Mouse (Mus musculus): ENCODE results near the gene Asz1. TPM values are rescaled to one million over a fixed set of nuclear protein-coding genes. Genes with fewer than 3 reads are reported as not detected.

Gene Asz1
- not detected in 2 replicates for polyA plus RNA-seq (2014; fragmentation: Nextera tagmentation; extraction: Ambion mirVana)

DNA sequence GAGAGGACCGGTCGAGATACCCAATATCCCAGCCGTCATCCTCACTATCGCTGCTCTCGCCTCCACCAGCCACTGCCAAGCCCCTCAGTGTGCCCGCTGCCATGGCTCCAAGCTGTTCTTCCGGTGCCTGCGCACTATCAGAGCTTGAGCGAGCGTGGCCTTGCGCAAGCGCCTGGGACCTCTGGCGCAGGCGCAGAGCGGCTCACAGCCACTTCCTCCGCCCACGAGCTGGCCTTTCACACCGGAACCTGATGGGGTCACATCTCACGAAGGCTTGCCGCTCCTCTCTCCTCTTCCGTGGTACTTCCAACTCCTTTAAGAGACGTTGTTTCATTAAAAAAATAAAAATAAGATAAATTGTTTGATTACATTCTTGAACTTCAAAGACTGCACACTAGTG is at the start of gene Asz1:
Asz1 (minus strand) TSS at position 128 of the 400 bp plus-strand sequence.
- Histone ChIP-seq H3K36me3 (ENCODE audit: control insufficient read depth, insufficient read depth, low read length) (no peaks in the 10 kb centered on the region), H3K4me3 (ENCODE audit: low read depth, low read length) (no peak within 1 kb of the TSS), H3K4me2 (ENCODE audit: low read depth, low read length) (no peak within 1 kb of the TSS), H3K9ac (ENCODE audit: low read depth, low read length) (no peak within 1 kb of the TSS), H3K27me3 (replicated peaks; ENCODE audit: control insufficient read depth, insufficient read depth, low read length) (no peaks in the 10 kb centered on the region), H3K9me3 (ENCODE audit: control insufficient read depth, low read length) (no peaks in the 10 kb centered on the region), H3K4me1 (ENCODE audit: control insufficient read depth, insufficient read depth, low read length) (no peaks in the 10 kb centered on the region), H3K27ac (replicated peaks; ENCODE audit: low read depth, low read length) (no peak within 1 kb of the TSS)
- ATAC-seq (ENCODE audit: low read depth) = no peak
- 95% methylated on average over 22 of the region's 22 CpGs for WGBS
- DNase-seq (ENCODE audit: low spot score) = no peak

GRCm38 (mm10) chr6:18153031-18153430 is 44.2 kb upstream of the Asz1 start:
- no peak overlapping the region for H3K4me3 ChIP-seq (ENCODE audit: low read depth, low read length)
- no peaks in the 10 kb centered on the region for H3K9me3 ChIP-seq (ENCODE audit: control insufficient read depth, low read length)
- no peaks in the 10 kb centered on the region for H3K27me3 ChIP-seq (replicated peaks; ENCODE audit: control insufficient read depth, insufficient read depth, low read length)
- H3K9ac ChIP-seq (ENCODE audit: low read depth, low read length) = no peak overlapping the region
- no peak overlapping the region for H3K27ac ChIP-seq (replicated peaks; ENCODE audit: low read depth, low read length)
- no peak overlapping the region for H3K4me2 ChIP-seq (ENCODE audit: low read depth, low read length)
- 59% methylated on average over 4 of the region's 4 CpGs for WGBS
- H3K4me1 ChIP-seq (ENCODE audit: control insufficient read depth, insufficient read depth, low read length) = no peaks in the 10 kb centered on the region
- peak; percentile 4 for DNase-seq (ENCODE audit: low spot score)
- ATAC-seq (ENCODE audit: low read depth) = no peak
- no peaks in the 10 kb centered on the region for H3K36me3 ChIP-seq (ENCODE audit: control insufficient read depth, insufficient read depth, low read length)

DNA sequence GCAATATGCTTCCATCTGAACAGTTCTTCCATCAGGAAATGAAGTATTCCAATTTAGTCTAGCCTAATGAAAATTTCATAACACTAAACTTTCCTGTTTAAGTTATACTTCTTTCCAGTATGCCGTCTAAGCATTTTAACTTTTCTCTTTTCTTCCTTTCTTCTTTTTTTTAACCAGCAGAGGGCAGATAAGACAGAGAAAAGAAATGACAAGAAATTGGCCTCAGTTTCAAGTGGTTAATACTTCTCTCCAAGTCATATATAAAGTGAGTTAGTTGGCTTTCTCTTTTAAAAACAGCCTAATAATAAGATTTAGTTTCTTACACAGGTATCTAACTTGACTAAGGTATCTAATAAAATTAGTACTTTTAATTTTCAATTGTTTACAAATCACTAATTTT is 26.4 kb upstream of the Asz1 start:
- Histone ChIP-seq H3K9ac (ENCODE audit: low read depth, low read length) (no peak overlapping the region), H3K4me3 (ENCODE audit: low read depth, low read length) (no peak overlapping the region), H3K27ac (replicated peaks; ENCODE audit: low read depth, low read length) (no peak overlapping the region), H3K36me3 (ENCODE audit: control insufficient read depth, insufficient read depth, low read length) (no peaks in the 10 kb centered on the region), H3K27me3 (replicated peaks; ENCODE audit: control insufficient read depth, insufficient read depth, low read length) (no peaks in the 10 kb centered on the region), H3K4me1 (ENCODE audit: control insufficient read depth, insufficient read depth, low read length) (no peaks in the 10 kb centered on the region), H3K4me2 (ENCODE audit: low read depth, low read length) (no peak overlapping the region), H3K9me3 (ENCODE audit: control insufficient read depth, low read length) (no peaks in the 10 kb centered on the region)
- 28% methylated on average over 1 of the region's 1 CpGs for WGBS
- DNase-seq (ENCODE audit: low spot score) (peak; percentile 6), ATAC-seq (ENCODE audit: low read depth) (no peak)

DNA sequence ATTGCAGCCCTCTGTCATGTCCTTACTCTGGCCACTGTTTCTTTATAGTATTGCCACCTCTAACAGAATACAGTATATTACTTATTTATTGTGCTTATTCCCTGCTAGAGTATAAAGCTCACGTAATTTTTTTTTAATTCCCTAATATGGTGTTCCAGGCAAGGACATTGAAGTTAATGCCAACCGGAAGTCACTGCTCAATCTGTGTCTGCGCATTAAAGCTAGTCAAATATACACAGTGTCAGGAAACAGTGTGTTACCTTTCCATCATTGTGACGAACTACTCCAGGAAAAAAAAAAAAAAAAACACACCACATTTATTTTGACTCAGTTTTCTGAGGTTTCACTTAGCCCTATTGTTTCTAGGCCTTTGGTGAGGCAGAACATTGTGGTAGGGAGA is 19.2 kb upstream of the Asz1 start:
- 81% methylated on average over 4 of the region's 4 CpGs for WGBS
- no peak for DNase-seq (ENCODE audit: low spot score)
- H3K36me3 ChIP-seq (ENCODE audit: control insufficient read depth, insufficient read depth, low read length) = no peaks in the 10 kb centered on the region

GRCm38 (mm10) chr6:18127206-18127983 is 18.5 kb upstream of the Asz1 start:
- Histone ChIP-seq H3K9ac (ENCODE audit: low read depth, low read length) (no peak overlapping the region), H3K4me1 (ENCODE audit: control insufficient read depth, insufficient read depth, low read length) (no peaks in the 10 kb centered on the region), H3K4me2 (ENCODE audit: low read depth, low read length) (no peak overlapping the region), H3K4me3 (ENCODE audit: low read depth, low read length) (no peak overlapping the region), H3K27me3 (replicated peaks; ENCODE audit: control insufficient read depth, insufficient read depth, low read length) (no peaks in the 10 kb centered on the region), H3K36me3 (ENCODE audit: control insufficient read depth, insufficient read depth, low read length) (no peaks in the 10 kb centered on the region), H3K9me3 (ENCODE audit: control insufficient read depth, low read length) (no peaks in the 10 kb centered on the region), H3K27ac (replicated peaks; ENCODE audit: low read depth, low read length) (no peak overlapping the region)
- DNase-seq (ENCODE audit: low spot score) (no peak), ATAC-seq (ENCODE audit: low read depth) (no peak)
- WGBS = 78% methylated on average over 2 of the region's 2 CpGs

More for the DNA sequence above, 19.2 kb upstream of the Asz1 start:
- Histone ChIP-seq H3K4me3 (ENCODE audit: low read depth, low read length) (no peak overlapping the region), H3K27ac (replicated peaks; ENCODE audit: low read depth, low read length) (no peak overlapping the region), H3K4me1 (ENCODE audit: control insufficient read depth, insufficient read depth, low read length) (no peaks in the 10 kb centered on the region), H3K9ac (ENCODE audit: low read depth, low read length) (no peak overlapping the region), H3K27me3 (replicated peaks; ENCODE audit: control insufficient read depth, insufficient read depth, low read length) (no peaks in the 10 kb centered on the region), H3K4me2 (ENCODE audit: low read depth, low read length) (no peak overlapping the region), H3K9me3 (ENCODE audit: control insufficient read depth, low read length) (no peaks in the 10 kb centered on the region)
- ATAC-seq (ENCODE audit: low read depth) = no peak

- no peaks in the 10 kb centered on the region for H3K9me3 ChIP-seq (ENCODE audit: control insufficient read depth, low read length)
- DNase-seq (ENCODE audit: low spot score) (no peak), ATAC-seq (ENCODE audit: low read depth) (no peak)
- 89% methylated on average over 1 of the region's 1 CpGs for WGBS
- no peak overlapping the region for H3K27ac ChIP-seq (replicated peaks; ENCODE audit: low read depth, low read length)
- H3K4me1 ChIP-seq (ENCODE audit: control insufficient read depth, insufficient read depth, low read length) = no peaks in the 10 kb centered on the region
- no peaks in the 10 kb centered on the region for H3K36me3 ChIP-seq (ENCODE audit: control insufficient read depth, insufficient read depth, low read length)
- no peak overlapping the region for H3K4me2 ChIP-seq (ENCODE audit: low read depth, low read length)
- no peak overlapping the region for H3K4me3 ChIP-seq (ENCODE audit: low read depth, low read length)
- no peaks in the 10 kb centered on the region for H3K27me3 ChIP-seq (replicated peaks; ENCODE audit: control insufficient read depth, insufficient read depth, low read length)
- H3K9ac ChIP-seq (ENCODE audit: low read depth, low read length) = no peak overlapping the region
Measured at GRCm38 (mm10) chr6:18096861-18097260, 12.0 kb downstream of the Asz1 start.

DNA sequence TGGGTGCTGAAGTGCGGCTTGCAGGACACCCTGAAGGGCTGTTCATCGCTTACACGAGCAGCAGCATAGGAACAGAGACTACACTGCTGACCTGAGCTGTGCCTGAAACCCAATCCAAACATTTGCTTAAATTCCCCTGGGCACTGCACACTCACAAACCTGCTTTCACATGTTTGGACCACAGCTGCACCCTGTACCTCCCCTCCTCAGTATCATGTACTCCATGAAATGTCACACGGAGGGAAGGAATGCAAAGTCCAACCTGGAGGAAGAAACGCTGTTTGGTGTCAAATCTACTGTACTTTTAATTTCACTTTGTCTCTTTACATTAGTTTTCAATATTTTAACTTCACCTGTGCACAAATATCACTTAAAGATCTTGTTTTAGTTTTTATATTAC is 19.8 kb downstream of the Asz1 start:
- Histone ChIP-seq H3K9me3 (ENCODE audit: control insufficient read depth, low read length) (no peaks in the 10 kb centered on the region), H3K36me3 (ENCODE audit: control insufficient read depth, insufficient read depth, low read length) (no peaks in the 10 kb centered on the region), H3K4me1 (ENCODE audit: control insufficient read depth, insufficient read depth, low read length) (no peaks in the 10 kb centered on the region), H3K27me3 (replicated peaks; ENCODE audit: control insufficient read depth, insufficient read depth, low read length) (no peaks in the 10 kb centered on the region), H3K9ac (ENCODE audit: low read depth, low read length) (no peak overlapping the region), H3K27ac (replicated peaks; ENCODE audit: low read depth, low read length) (no peak overlapping the region), H3K4me3 (ENCODE audit: low read depth, low read length) (no peak overlapping the region), H3K4me2 (ENCODE audit: low read depth, low read length) (no peak overlapping the region)
- no peak for ATAC-seq (ENCODE audit: low read depth)
- WGBS = 65% methylated on average over 5 of the region's 5 CpGs
- DNase-seq (ENCODE audit: low spot score) = no peak

GRCm38 (mm10) chr6:18087160-18087804 is 21.6 kb downstream of the Asz1 start:
- DNase-seq (ENCODE audit: low spot score) (peak; percentile 65), ATAC-seq (ENCODE audit: low read depth) (no peak)
- Histone ChIP-seq H3K4me2 (ENCODE audit: low read depth, low read length) (no peak overlapping the region), H3K9me3 (ENCODE audit: control insufficient read depth, low read length) (no peaks in the 10 kb centered on the region), H3K4me1 (ENCODE audit: control insufficient read depth, insufficient read depth, low read length) (no peaks in the 10 kb centered on the region), H3K4me3 (ENCODE audit: low read depth, low read length) (no peak overlapping the region), H3K27me3 (replicated peaks; ENCODE audit: control insufficient read depth, insufficient read depth, low read length) (no peaks in the 10 kb centered on the region), H3K27ac (replicated peaks; ENCODE audit: low read depth, low read length) (no peak overlapping the region), H3K36me3 (ENCODE audit: control insufficient read depth, insufficient read depth, low read length) (no peaks in the 10 kb centered on the region), H3K9ac (ENCODE audit: low read depth, low read length) (no peak overlapping the region)
- WGBS = 63% methylated on average over 5 of the region's 5 CpGs

- peak; percentile 56 for DNase-seq (ENCODE audit: low spot score)
- H3K9me3 ChIP-seq (ENCODE audit: control insufficient read depth, low read length) = no peaks in the 10 kb centered on the region
- no peak overlapping the region for H3K4me2 ChIP-seq (ENCODE audit: low read depth, low read length)
- H3K27ac ChIP-seq (replicated peaks; ENCODE audit: low read depth, low read length) = no peak overlapping the region
- no peaks in the 10 kb centered on the region for H3K27me3 ChIP-seq (replicated peaks; ENCODE audit: control insufficient read depth, insufficient read depth, low read length)
- H3K9ac ChIP-seq (ENCODE audit: low read depth, low read length) = no peak overlapping the region
- H3K36me3 ChIP-seq (ENCODE audit: control insufficient read depth, insufficient read depth, low read length) = no peaks in the 10 kb centered on the region
- H3K4me3 ChIP-seq (ENCODE audit: low read depth, low read length) = no peak overlapping the region
- no peak for ATAC-seq (ENCODE audit: low read depth)
- no peaks in the 10 kb centered on the region for H3K4me1 ChIP-seq (ENCODE audit: control insufficient read depth, insufficient read depth, low read length)
- WGBS = 20% methylated on average over 1 of the region's 1 CpGs
Measured at GRCm38 (mm10) chr6:18078615-18079014, 30.2 kb downstream of the Asz1 start.
